Mouse (Mus musculus): Measurements from ENCODE around the gene Gpc3. TPM values are rescaled to one million over a fixed set of nuclear protein-coding genes. Genes with fewer than 3 reads are reported as not detected.

The Gpc3 gene
- total RNA-seq (2014; fragmentation: Nextera tagmentation) (not detected in 2 replicates), total RNA-seq (2017) (0.11 TPM in 1 of 2 replicates, not detected in the other), polyA plus RNA-seq (2012) (not detected in 2 replicates)

- TF ChIP-seq POLR2AphosphoS5 (IDR thresholded peaks at IDR 0.05; ENCODE audit: insufficient replicate concordance, low read depth, low read length) (no peak), CTCF (IDR thresholded peaks at IDR 0.05; ENCODE audit: low read depth, low read length) (no peak), GATA1 (IDR thresholded peaks at IDR 0.05; ENCODE audit: borderline replicate concordance, low read length) (no peak), GATA2 (IDR thresholded peaks at IDR 0.05; ENCODE audit: borderline replicate concordance, low read depth, low read length) (no peak), TAL1 (conservative IDR thresholded peaks at IDR 0.05; ENCODE audit: low read depth, low read length) (no peak)
Measured at GRCm38 (mm10) chrX:52613328-52614030, at the start of gene Gpc3. Gene Gpc3, minus strand, starts transcription at chrX:52613950.

GRCm38 (mm10) chrX:52651975-52652374 is 38.2 kb upstream of the Gpc3 start:
- no peak for ATAC-seq (ENCODE audit: extremely low read depth, insufficient number of reproducible peaks, low FRiP score, poor library complexity, severe bottlenecking)
- TF ChIP-seq GATA2 (IDR thresholded peaks at IDR 0.05; ENCODE audit: borderline replicate concordance, low read depth, low read length): no peak
- TF ChIP-seq TAL1 (conservative IDR thresholded peaks at IDR 0.05; ENCODE audit: low read depth, low read length): no peak
- no peak for TF ChIP-seq CTCF (IDR thresholded peaks at IDR 0.05; ENCODE audit: low read depth, low read length)
- no peak for TF ChIP-seq POLR2AphosphoS5 (IDR thresholded peaks at IDR 0.05; ENCODE audit: insufficient replicate concordance, low read depth, low read length)
- TF ChIP-seq GATA1 (IDR thresholded peaks at IDR 0.05; ENCODE audit: borderline replicate concordance, low read length): no peak
- Histone ChIP-seq H3K4me3 (ENCODE audit: low read depth, low read length) (no peak overlapping the region), H3K9me3 (replicated peaks) (no peaks in the 10 kb centered on the region), H3K4me1 (ENCODE audit: insufficient read depth, low read depth, low read length) (no peaks in the 10 kb centered on the region), H3K36me3 (replicated peaks) (no peaks in the 10 kb centered on the region), H3K27me3 (ENCODE audit: insufficient read depth, low read length) (no peaks in the 10 kb centered on the region)
- DNase-seq (ENCODE audit: low spot score): no peak

More at GRCm38 (mm10) chrX:52613328-52614030, at the start of gene Gpc3:
- Histone ChIP-seq H3K27me3 (ENCODE audit: insufficient read depth, low read length) (no peaks in the 10 kb centered on the region), H3K4me1 (ENCODE audit: insufficient read depth, low read depth, low read length) (no peaks in the 10 kb centered on the region), H3K4me3 (ENCODE audit: low read depth, low read length) (no peak within 1 kb of the TSS), H3K36me3 (replicated peaks) (no peaks in the 10 kb centered on the region), H3K9me3 (replicated peaks) (no peaks in the 10 kb centered on the region)
- ATAC-seq (ENCODE audit: extremely low read depth, insufficient number of reproducible peaks, low FRiP score, poor library complexity, severe bottlenecking): no peak
- DNase-seq (ENCODE audit: low spot score): no peak

GRCm38 (mm10) chrX:52651472-52651948 is 37.8 kb upstream of the Gpc3 start:
- Histone ChIP-seq H3K27me3 (ENCODE audit: insufficient read depth, low read length) (no peaks in the 10 kb centered on the region), H3K4me3 (ENCODE audit: low read depth, low read length) (no peak overlapping the region), H3K9me3 (replicated peaks) (no peaks in the 10 kb centered on the region), H3K4me1 (ENCODE audit: insufficient read depth, low read depth, low read length) (no peaks in the 10 kb centered on the region), H3K36me3 (replicated peaks) (no peaks in the 10 kb centered on the region)
- DNase-seq (ENCODE audit: low spot score): no peak
- ATAC-seq (ENCODE audit: extremely low read depth, insufficient number of reproducible peaks, low FRiP score, poor library complexity, severe bottlenecking): no peak
- TF ChIP-seq POLR2AphosphoS5 (IDR thresholded peaks at IDR 0.05; ENCODE audit: insufficient replicate concordance, low read depth, low read length) (no peak), GATA2 (IDR thresholded peaks at IDR 0.05; ENCODE audit: borderline replicate concordance, low read depth, low read length) (no peak), CTCF (IDR thresholded peaks at IDR 0.05; ENCODE audit: low read depth, low read length) (no peak), TAL1 (conservative IDR thresholded peaks at IDR 0.05; ENCODE audit: low read depth, low read length) (no peak), GATA1 (IDR thresholded peaks at IDR 0.05; ENCODE audit: borderline replicate concordance, low read length) (no peak)

- Histone ChIP-seq H3K4me3 (ENCODE audit: low read depth, low read length) (no peak overlapping the region), H3K4me1 (ENCODE audit: insufficient read depth, low read depth, low read length) (no peaks in the 10 kb centered on the region), H3K27me3 (ENCODE audit: insufficient read depth, low read length) (no peaks in the 10 kb centered on the region), H3K36me3 (replicated peaks) (no peaks in the 10 kb centered on the region), H3K9me3 (replicated peaks) (no peaks in the 10 kb centered on the region)
- DNase-seq (ENCODE audit: low spot score) (no peak), ATAC-seq (ENCODE audit: extremely low read depth, insufficient number of reproducible peaks, low FRiP score, poor library complexity, severe bottlenecking) (no peak)
- TF ChIP-seq TAL1 (conservative IDR thresholded peaks at IDR 0.05; ENCODE audit: low read depth, low read length): no peak
- no peak for TF ChIP-seq POLR2AphosphoS5 (IDR thresholded peaks at IDR 0.05; ENCODE audit: insufficient replicate concordance, low read depth, low read length)
- TF ChIP-seq GATA2 (IDR thresholded peaks at IDR 0.05; ENCODE audit: borderline replicate concordance, low read depth, low read length): no peak
- TF ChIP-seq GATA1 (IDR thresholded peaks at IDR 0.05; ENCODE audit: borderline replicate concordance, low read length): no peak
- no peak for TF ChIP-seq CTCF (IDR thresholded peaks at IDR 0.05; ENCODE audit: low read depth, low read length)
Measured at GRCm38 (mm10) chrX:52648910-52649785, 35.4 kb upstream of the Gpc3 start.

- Histone ChIP-seq H3K27me3 (ENCODE audit: insufficient read depth, low read length) (no peaks in the 10 kb centered on the region), H3K4me3 (ENCODE audit: low read depth, low read length) (no peak overlapping the region), H3K36me3 (replicated peaks) (no peaks in the 10 kb centered on the region), H3K9me3 (replicated peaks) (no peaks in the 10 kb centered on the region), H3K4me1 (ENCODE audit: insufficient read depth, low read depth, low read length) (no peaks in the 10 kb centered on the region)
- DNase-seq (ENCODE audit: low spot score) (no peak), ATAC-seq (ENCODE audit: extremely low read depth, insufficient number of reproducible peaks, low FRiP score, poor library complexity, severe bottlenecking) (no peak)
- TF ChIP-seq GATA1 (IDR thresholded peaks at IDR 0.05; ENCODE audit: borderline replicate concordance, low read length): no peak
- TF ChIP-seq POLR2AphosphoS5 (IDR thresholded peaks at IDR 0.05; ENCODE audit: insufficient replicate concordance, low read depth, low read length): no peak
- TF ChIP-seq TAL1 (conservative IDR thresholded peaks at IDR 0.05; ENCODE audit: low read depth, low read length): no peak
- TF ChIP-seq GATA2 (IDR thresholded peaks at IDR 0.05; ENCODE audit: borderline replicate concordance, low read depth, low read length): no peak
- no peak for TF ChIP-seq CTCF (IDR thresholded peaks at IDR 0.05; ENCODE audit: low read depth, low read length)
Measured at GRCm38 (mm10) chrX:52644393-52644792, 30.6 kb upstream of the Gpc3 start.

GRCm38 (mm10) chrX:52643350-52643749 is 29.6 kb upstream of the Gpc3 start:
- DNase-seq (ENCODE audit: low spot score): no peak
- Histone ChIP-seq H3K4me1 (ENCODE audit: insufficient read depth, low read depth, low read length) (no peaks in the 10 kb centered on the region), H3K36me3 (replicated peaks) (no peaks in the 10 kb centered on the region), H3K4me3 (ENCODE audit: low read depth, low read length) (no peak overlapping the region), H3K9me3 (replicated peaks) (no peaks in the 10 kb centered on the region), H3K27me3 (ENCODE audit: insufficient read depth, low read length) (no peaks in the 10 kb centered on the region)
- no peak for TF ChIP-seq CTCF (IDR thresholded peaks at IDR 0.05; ENCODE audit: low read depth, low read length)
- no peak for TF ChIP-seq TAL1 (conservative IDR thresholded peaks at IDR 0.05; ENCODE audit: low read depth, low read length)
- ATAC-seq (ENCODE audit: extremely low read depth, insufficient number of reproducible peaks, low FRiP score, poor library complexity, severe bottlenecking): no peak
